Mouse (Mus musculus): ENCODE results near the gene Tmem39a.
A peak's percentile ranks its signal among the peaks of the same experiment; 100 is the strongest.

- peak; percentile 61 for TF ChIP-seq CTCF (IDR thresholded peaks at IDR 0.05; ENCODE audit: borderline replicate concordance, insufficient read depth, low read length)
- TF ChIP-seq POLR2A (IDR thresholded peaks at IDR 0.05; ENCODE audit: low read depth, low read length) = no peak
These were observed 60.6 kb downstream of the Tmem39a start for GRCm38 (mm10) chr16:38619054-38619453.
